Mouse (Mus musculus) bone marrow, adult 2 months (tissue): ENCODE measurements around the gene Rgs4.

ENCODE experiments used
- CTCF ChIP-seq: fragments of 200-500 bp; IDR thresholded peaks from 2 replicates; pipeline ENCODE4 v1.5.1; 2011; ENCODE audit warnings: low read length, control low read depth; ENCODE audit not compliant: control insufficient read depth, insufficient read depth
- POLR2A ChIP-seq: fragments of 200-500 bp; IDR thresholded peaks from 2 replicates; pipeline ENCODE4 v1.6.1; 2011; ENCODE audit warnings: low read depth, mild to moderate bottlenecking, control low read depth, low read length, borderline replicate concordance; ENCODE audit not compliant: control insufficient read depth

DNA sequence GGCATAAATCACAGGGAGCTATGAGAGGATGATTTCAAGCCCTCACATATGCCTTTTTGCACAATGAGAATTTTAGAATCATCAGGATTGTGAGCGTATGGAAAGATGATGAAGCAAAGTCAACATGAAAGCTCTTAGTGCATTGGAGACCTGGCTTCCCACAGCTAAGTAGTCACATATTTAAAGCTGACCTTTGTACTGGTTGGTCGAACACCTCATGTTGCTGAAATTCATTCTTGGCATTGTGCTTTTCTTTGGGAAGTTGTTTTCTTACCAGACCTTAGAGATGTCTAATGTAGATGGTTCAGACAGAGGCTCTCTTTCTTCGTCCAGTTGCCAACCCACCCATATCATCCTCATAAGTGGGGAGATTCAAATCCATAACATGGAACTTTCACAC, 38.5 kb upstream of the Rgs4 start:
- no peak for TF ChIP-seq CTCF
- TF ChIP-seq POLR2A = no peak
